Mouse (Mus musculus): ENCODE measurements at regions not wholly inside any gene's neighbourhood (a gene's known extent, or its start where the extent isn't known, plus 50 kb on each side); places are given as distances from the start of the nearest gene placed in this dataset.
"Not testable (repeated sequence)": the region's sequence is repeated elsewhere in the genome, so short reads cannot be mapped to it uniquely, and the experiment has no call there.

DNA sequence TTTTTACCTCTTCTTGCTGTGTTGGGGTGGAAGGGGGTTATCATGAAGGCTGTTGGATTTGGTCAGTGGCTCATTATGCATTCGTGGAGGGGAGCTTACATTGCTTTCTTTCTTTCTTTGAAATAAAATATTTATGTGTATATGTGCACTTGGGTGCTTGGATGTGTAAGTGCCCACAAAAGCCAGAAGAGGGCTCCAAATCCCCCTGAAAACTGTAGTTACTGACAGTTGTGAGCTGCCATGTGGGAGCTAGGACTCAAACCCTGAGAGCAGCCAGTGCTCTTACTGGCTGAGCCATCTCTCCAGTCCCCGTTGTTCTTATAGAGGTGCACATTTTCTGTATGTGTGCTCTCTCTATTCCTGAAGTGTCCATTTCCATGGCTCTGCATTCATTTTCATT is 415.6 kb upstream of the Zfp507 start:
- no peak for DNase-seq

DNA sequence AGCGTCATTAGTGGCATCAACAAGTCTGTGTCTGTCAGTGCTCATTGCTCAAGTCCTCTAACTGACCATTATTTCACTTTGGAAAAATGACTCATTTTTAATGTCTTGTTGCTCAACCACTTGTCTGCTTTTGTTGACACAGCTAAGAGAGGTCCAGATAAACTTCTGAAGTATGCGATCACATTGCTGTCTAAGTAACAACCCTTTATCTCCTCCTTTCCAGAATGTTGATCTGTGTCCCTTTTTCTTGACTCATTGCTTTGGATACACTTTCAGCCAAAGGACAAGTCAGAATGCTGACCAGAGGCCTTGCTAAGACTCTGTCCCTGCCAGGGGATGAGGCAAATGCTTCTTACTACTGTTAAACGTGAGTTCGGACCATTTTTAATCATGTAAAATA is 407.2 kb upstream of the Zfp507 start:
- no peak for DNase-seq

DNA sequence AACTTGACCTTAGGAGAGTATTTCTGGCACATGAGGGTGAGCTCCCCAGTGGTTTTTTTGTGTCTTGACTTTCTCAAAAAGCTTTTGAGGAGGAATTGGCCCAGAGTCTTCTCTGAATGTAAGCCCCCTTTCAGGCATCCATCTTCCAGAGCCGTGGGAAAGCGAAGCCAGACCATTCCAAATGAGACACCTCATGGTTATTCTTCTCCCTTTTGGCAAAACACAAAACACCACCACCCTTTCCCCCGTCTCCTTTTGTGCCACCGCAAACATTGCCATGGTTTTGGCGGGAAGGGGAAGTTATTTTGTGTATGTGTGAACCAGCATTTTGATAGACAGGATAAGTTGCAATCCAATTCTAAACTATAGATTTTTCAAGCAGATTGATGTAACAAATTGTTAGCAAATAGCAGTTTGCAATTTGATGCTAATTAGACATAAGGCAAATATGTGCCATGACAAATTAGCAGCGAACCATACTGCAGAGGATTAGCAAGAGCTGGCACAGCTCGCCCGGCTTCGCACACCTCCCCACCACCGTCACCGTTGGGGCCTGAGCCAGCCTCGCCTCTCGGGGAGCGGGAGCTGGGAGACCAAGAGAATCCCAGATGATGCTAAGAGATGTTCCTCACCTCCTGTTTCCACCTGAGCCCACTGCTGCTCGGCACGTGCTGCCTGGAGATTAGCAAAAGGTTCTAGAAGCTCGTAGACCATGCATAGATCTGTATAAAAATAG is 404.9 kb upstream of the Zfp507 start:
- no peak for DNase-seq

DNA sequence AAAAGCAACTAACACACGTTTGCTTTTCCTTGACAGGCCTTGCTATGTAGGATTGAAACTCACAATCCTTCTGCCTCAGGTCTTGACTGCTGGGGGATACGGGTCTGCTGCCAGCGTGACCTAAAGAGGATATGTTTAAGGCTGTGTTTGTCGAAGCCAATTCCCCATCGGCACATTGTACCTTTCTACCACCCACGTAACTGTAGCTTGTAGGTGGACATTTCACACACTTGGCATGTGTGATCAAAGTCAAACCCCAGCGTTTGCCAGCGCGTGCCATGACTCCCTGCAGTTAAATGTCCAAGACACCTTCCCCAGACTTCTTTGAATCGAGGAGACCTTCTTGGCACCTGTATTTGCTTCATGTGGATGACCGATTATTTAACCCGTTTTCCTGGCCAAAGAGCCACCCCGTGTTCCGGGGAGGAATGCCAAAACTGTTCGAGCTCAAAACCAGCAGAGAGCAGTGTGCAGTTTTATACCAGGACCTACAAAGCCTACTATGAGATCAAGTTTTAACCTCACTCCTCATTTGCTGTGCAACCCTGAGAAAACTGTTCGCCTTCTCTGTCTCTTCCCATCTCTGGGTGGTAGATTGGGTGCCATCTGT is 395.4 kb upstream of the Zfp507 start:
- no peak for DNase-seq

DNA sequence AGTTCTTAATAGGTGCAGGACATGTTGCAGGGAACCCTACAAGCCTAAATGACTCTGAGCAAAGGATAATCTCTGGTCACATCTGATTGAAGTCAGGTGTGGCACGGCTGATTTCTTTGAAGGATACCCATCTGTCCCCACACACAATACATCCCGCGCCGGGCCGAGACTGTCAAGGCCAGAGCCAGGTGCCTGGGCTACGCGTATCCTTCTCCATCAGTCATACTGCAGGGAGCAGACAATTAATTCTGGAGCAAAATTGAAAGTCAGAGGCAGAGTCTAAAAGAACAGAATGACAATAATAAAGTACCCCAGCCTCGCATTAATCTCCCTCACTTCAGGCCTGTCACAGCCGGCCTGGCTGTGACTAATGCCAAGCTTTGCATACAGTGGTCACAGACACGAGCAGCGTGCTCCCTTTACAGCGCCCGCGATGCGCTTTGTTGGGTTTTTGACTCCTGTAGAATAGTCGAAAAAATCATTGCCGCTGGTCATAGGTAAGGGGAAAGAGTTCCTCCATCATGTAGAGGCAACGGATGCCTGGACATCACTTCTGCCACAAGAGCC is 393.4 kb upstream of the Zfp507 start:
- no peak for DNase-seq

DNA sequence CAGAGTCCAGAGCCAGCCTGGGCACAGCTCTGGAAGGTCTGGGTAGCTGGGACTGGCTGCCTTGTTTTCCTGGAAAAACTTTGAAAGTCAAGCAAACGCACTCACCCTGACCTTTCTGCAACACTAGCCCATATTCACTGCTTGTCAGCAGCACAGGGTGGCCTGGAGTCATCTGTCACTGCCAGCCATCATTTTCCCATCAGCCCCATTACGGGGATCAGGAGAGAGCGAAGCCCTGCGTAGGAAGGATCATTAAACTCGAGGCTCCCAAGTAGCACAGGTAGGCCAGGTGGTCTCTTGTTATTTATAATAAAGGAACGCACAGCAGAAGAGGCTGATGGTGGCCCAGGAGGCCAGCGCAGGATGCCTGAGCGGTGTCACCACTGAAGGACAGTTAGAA is 389.8 kb upstream of the Zfp507 start:
- no peak for DNase-seq

DNA sequence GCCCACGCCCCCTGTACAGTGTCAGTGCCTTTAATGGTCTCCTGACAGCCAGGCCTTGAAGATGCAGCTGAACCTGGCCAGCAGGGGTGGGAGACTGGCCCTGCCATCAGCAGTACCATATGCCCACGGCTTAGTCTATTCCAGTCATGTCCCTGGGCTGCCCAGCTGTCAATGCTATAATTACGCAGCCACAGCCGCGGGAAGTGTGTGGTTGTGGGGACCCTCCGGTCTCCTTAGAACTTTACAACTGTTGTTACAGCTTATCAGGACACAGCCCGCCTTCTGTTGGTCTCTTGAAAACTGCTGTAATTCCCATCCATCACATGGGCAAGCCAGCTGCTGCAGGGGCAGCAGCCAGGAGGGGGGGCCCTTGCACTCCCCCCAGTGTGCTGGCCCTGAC is 375.1 kb upstream of the Zfp507 start:
- DNase-seq: no peak

DNA sequence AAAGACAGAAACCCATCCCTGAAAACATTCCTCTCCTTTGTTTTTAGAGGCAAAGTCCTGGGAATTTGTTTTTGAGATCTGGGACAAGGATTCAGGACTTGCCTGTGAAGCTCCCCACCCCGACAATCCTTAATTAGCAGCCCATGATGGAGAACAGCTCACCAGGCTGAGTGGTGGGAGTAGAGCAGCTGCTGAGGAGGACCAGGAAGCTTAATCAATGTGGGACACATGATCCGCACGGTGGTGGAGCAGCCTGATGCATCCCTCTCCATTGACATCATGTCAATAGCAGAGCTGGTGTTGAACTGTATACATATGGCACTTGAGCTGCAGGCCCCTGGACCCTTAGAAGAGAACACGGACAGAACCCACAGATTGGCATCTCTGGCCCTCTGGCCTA is 372.5 kb upstream of the Zfp507 start:
- DNase-seq: no peak

DNA sequence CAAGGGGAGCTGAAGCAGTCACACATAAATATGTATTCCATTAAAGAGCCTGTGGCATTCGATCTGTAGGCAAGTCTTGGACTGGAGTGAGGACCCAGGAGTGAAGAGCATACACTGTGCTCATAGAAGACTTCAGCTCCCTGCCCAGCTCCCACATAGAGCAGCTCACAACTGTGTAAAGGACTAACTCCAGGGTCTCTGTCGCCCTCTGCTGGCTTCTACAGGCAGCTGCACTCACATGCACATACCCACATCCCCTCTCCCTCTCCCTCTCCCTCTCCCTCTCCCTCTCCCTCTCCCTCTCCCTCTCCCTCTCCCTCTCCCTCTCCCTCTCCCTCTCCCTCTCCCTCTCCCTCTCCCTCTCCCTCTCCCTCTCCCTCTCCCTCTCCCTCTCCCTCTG is 369.7 kb upstream of the Zfp507 start:
- not testable (repeated sequence) for DNase-seq

DNA sequence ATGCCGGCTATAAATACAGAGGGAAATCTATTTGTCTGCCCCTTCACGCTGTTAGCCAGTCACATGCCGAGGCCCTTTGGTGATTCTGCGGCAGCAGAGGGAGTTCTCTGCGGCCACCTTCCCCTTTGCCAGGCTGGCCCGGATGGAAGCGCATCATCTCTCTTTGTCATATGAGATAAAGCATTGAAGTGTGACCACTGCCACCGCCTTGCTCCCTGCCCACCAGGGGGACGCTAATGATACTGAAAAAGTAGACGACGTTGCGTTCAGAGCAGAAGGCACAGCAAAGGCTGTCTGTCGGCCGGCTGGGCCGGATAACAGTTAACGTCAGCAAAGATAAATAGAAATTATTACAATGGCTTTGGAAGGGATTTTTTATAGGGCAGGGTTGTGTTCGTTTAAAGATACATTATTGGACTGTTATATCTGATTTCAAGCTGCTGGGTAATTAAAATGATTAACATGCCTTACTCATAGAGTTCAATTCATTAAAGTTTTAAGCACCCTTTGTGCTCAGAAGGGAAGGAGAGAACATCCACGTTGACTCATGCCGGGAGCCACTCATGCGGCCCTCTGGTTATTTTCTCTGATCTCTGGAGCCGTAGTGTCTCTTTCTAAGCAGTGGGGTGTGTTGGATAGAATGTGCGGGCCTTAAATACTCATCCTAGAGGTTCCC is 354.6 kb upstream of the Zfp507 start:
- peak; percentile 4 for DNase-seq

DNA sequence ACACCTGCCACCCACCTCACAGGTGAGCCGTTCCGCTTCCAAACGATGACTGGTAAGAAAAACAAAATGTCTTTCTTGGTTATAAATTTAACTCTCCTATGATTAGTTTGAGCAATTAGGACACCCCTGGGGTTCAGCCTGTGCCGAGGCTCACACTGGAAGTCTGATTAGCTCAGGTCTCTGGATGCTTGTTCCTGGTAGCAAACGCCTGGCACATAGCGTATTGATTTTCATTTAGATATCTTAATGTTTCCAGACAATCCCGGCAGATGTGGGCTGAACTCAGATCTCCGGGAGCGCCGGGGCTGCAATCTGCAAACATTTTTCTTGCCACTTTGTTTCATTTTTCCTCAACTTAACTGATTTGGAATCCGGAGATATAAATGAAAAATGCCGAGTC is 353.8 kb upstream of the Zfp507 start:
- DNase-seq: no peak

DNA sequence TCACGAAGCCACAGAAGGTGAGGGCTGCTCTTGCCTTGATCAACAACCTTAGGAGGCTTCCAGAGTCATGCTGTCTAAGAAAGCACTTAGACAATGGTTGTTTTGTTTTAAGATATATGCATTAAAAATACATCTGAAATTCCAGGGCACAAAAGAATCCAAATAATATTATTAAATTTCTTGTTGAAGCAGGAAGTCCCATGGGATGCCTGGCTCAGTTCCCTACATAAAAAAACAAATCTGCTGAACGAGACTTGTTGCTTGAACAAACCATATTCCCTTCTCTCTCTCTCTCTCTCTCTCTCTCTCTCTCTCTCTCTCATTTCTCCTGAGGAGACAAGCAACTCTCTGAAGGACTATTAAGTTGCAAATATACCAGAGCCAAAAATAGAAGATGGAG is 352.8 kb upstream of the Zfp507 start:
- DNase-seq: no peak

DNA sequence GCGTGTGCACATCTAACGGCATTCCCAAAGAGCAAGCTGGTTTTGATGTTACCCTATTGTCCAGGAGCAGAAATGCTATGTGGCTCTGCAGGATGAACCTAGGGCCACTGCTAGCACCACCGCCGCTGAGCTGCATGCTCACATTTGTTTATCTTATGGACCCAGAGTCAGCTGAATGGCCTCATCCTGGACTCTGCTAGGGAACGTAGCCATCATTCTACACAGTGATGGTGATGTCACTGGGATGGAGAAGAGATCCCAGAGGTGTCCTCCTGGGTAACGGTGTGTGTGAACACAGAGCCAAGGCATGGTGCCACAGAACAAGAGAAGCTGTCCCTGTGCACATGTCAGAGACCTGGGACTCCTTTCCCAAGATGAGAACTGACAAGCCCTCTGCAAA is 352.4 kb upstream of the Zfp507 start:
- no peak for DNase-seq

DNA sequence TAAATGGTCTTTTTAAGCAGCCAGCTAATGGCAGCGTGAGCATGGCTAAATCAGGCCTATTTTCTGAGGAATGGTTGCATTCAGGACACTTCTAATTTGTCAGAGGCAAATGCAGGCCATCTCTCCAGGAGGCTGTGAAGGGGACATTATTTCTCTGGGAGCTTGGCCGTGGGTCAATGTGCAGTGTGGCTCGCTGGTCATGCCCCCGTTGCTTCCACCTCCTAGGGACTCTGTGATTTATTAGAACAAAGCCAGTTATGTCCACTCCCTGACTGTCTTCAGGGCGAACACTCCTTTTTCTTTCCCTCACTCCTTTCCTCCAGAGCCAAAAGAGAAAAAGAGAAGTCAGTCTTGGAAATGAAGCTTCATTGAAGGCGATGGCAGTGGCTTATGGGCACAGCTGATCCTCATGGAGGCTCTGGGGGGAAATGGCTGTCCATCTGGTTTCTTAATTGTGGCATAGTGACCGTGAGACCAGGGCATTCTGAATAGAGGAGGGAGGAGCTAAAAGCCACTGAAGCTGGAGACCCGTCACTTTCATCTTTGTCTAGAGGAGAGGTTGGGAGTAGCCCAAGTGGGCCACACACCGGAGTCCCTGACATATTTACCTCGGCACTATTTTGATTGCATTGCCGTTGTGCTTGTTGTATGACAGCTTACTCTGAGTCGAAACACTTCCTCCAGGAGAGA is 348.2 kb upstream of the Zfp507 start:
- no peak for DNase-seq

DNA sequence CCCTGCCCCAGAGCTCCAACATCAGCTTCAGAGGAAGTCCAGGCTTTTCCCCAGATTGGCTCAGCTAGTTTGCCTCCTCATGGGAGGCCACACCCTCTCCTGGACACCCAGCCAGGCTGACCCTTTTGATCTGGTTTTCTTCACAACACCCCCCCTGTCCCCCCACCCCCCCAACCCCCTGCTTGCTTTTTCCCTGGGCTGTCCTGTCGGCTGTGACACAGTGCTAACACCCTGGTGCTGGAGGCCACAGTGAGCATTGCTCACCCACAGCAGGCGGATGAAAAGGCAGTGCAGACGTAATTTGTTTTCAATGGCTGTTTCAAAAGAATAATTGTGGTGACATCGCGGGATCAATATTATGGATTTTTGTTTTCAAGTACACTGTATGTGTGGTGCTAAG is 333.8 kb upstream of the Zfp507 start:
- DNase-seq: no peak

DNA sequence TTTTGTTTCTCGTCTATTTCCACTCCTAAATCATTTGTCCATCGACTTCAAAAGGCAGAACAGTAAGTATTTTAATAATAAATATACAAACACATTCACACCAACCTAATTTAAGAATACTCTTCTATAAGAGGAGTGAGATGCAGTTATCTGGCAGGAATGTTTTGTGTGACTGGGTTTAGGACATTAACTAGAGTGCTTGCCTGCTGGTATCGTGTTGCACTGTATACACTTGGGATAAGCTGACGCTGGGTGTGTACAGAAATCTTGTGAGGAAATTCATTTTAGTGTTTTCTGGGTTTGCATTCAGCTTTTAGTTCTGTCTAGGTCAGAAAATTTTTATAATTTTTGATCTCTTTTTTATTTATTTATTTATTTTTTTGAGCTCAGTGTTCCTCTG is 331.8 kb upstream of the Zfp507 start:
- no peak for DNase-seq

DNA sequence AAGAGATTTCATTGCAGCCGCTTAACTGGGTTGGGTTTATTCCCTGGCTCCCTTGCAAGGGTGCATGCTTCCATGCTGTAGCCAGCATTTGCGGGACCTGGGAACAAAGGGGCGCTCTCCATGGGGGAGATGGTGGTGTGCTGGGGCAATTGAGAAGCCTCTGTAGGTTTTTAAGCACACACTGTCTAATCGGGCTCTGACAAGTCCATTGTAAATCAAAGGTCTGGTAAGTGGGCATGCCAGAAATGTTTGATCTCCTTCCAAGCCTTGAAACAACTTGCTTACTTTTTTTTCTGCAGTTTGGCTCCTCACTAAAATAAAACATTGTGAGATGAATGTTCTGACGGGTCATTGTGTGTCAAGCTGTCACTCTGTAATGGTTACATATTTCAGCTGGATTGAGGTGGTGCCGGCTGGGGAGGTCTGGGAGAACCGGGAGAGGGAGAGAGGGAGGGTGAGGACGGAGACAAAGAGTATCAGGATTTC is 330.9 kb upstream of the Zfp507 start:
- no peak for DNase-seq

DNA sequence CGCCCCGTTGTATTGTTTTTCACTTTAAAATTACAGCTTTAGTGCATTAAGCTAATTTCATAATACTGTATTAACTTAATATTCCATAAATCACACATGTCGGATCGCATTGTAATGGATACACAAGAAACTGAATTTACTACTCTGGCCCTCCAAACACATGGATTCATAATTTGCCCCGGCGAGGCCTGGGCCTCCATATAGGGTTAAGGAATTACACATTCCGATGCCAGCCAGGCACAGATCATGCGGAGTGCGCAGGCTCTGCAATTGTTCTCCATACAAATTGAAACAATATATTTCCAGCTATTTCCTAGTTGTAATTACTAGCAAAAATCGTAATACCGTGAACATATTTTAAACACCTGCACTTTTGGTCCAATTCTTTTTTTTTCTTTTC is 330.2 kb upstream of the Zfp507 start:
- no peak for DNase-seq

DNA sequence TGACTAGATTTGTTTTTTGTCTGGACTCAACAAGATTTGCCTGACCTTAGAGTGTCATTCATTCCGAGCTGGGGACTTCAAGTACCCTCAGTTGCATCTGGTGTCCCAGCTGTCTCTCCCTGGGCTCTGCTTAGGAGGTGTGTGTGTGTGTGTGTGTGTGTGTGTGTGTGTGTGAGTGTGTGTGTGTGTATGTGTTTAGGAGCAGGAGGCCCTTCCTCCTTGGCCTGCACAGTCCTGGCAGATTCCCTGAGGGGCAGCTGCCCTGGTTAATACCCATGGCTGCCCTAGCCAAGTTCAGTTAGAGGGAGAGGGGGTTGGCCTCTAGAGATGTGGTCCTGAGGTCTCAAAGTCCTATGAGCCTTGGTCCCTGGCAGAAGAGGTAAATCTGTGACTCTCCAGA is 329.8 kb upstream of the Zfp507 start:
- no peak for DNase-seq

DNA sequence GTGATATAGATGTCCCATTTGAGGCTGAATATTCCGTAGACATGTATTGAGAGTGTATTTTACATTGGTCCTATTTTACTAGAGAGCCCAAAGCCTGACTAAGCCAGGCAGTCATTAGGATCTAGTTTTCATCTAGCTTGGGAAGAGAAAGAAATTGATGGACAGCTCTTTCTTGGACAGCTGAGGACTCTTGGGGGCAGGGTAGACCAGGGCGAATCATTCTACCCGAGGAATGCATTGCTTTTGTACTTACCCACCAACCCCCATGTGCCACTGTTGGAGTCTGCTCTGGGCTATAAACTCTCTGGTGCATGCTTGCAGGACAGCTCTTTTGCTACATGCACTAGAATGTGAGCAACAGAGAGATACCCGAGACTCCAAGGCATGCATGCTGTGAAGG is 294.3 kb upstream of the Zfp507 start:
- no peak for DNase-seq

DNA sequence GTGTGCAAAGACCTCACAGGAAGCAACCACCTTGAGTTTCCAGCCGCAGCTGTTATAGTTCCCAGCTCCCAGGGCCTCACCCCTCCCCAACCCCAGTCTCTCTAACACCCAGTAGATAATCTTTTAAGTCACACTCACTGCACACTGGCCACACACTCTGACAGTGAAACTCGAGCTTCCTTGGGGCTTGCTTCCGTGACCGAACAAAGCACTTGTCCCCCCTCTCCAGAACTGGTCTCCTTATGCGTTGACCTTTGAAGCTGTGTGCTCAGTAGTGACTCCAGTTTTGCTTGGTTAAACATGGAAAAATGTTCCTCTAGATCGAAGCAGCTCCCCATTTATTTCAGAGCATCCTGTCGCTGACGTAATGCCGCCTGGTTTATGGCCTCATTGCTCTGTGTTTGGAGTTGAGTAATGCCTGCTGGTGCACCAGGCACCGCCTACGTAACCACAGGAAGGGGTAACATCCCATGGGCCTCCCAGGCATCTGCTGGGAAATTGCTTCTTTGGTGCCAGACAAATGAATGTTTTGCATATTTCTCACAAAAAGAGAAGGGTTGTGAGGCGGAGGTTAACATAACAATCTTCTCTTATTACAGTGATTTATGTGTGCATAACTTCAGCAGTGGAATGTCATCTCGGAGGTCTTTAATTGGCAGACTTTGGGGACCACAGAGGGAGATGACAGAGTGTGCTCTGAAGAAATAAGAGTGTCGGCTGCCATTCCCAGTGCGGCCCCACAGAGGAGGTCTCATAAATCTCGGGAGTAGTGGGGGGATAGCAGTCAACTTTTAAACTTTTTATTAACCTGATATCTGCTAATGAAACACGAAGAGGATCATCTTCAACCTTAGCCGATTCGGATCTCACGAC is 292.7 kb upstream of the Zfp507 start:
- DNase-seq: peak; percentile 22

DNA sequence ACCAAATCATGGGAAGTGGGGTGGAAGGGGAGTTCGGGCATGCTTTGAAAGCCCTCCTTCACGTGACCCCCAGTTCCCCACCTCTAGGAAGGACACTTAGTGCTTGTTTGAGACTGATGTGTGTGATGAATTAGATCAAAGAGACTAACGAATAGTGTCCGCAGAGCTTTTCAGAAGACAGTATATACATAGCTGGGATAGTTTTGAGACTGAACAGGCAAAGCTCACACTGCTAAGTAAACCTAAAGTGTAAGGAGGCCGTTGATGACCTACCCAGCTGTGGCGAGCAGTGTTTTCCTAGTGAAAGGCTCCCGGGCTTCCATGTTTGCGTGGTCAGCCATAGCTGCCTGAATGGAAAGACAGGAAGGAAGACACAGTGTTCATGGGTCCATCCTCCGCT is 288.3 kb upstream of the Zfp507 start:
- no peak for DNase-seq

All from kidney, adult 18-20 months (tissue).